Mouse (Mus musculus) lung, adult 2 months (tissue): ENCODE measurements around the gene 1810010D01Rik.

Experiments
- CTCF ChIP-seq: fragments of 200-500 bp; IDR thresholded peaks from 2 replicates; pipeline ENCODE4 v1.5.1; 2011; ENCODE audit warnings: mild to moderate bottlenecking, low read length, control low read depth; ENCODE audit not compliant: insufficient read depth
- POLR2A ChIP-seq: fragments of 200-500 bp; IDR thresholded peaks from 2 replicates; pipeline ENCODE4 v1.6.1; 2011; ENCODE audit warnings: low read depth, mild to moderate bottlenecking, control low read depth, low read length, borderline replicate concordance; ENCODE audit errors: extremely low read depth

- no peak for TF ChIP-seq CTCF
- TF ChIP-seq POLR2A = no peak
These were observed 18.7 kb upstream of the 1810010D01Rik start for GRCm38 (mm10) chr7:145226641-145227040.
